Mouse (Mus musculus): ENCODE measurements around the gene Cygb.

DNA sequence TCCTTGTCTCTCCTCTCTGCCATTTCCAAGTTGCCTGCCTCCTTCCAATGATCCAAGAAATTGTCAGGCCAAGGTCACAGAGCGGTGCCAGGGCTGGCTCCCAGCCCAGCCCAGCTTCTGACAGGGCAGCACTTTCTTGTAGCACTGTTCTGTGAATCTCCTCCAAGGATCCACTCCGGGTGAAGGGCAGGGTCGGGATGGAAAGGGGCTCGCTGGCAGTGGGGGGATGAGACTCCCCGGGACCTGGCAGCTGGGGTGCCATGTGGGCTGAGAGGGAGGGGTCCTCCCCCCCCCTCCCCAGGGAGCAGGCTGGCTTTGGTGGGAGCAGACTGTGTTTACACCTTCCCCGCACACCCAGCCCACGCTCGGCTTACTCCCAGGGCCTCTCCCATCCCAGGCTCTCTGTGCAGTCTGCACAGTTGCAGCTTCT is 7.8 kb upstream of the Cygb start:
- TF ChIP-seq POLR2A (IDR thresholded peaks at IDR 0.05; ENCODE audit: borderline replicate concordance, control insufficient read depth, low read depth, low read length) (no peak), CTCF (IDR thresholded peaks at IDR 0.05; ENCODE audit: control insufficient read depth, insufficient read depth, low read length) (no peak)

Data from bone marrow, adult 2 months (tissue).